Comparison of ENCODE assay signal across 19 mouse cellular contexts in genomic region chrX:143082732-143083131, GRCm38 (mm10). TPM values are rescaled to one million over a fixed set of nuclear protein-coding genes. Genes with fewer than 3 reads are reported as not detected.
DNase-seq lines count a peak whose midpoint lies in the region; ATAC-seq and TF ChIP-seq lines count a peak whose summit lies in the region.
"Had no signal": no experiment of that assay in that cellular context is flagged by ENCODE, and none has a peak within 500 bp of the region (broad histone marks: within the 10 kb centered on the region; RNA-seq: fewer than 3 reads in every experiment).

No protein-coding gene starts in this region.

- no peak for DNase-seq in kidney, adult 11 months
- no peak for DNase-seq in lung, postnatal 14 days
- DNase-seq in cerebellum, adult 2 months, result peak; percentile 35 to 45
- peak; percentile 37 to 47 for DNase-seq in cerebellum, postnatal 36 days
- DNase-seq in spleen, adult 12 weeks (ENCODE audit: low spot score), result no peak
- DNase-seq: adrenal gland, postnatal 25 days; gastrocnemius, postnatal 36 days; kidney, adult 2 months; retina, postnatal 1 day; thymus, adult 2 months had no signal

- H3K27ac ChIP-seq in kidney, embryonic 15.5 days, result no peak overlapping the region
- no peak overlapping the region for H3K27ac ChIP-seq in lung, embryonic 16.5 days (ENCODE audit: low read length)
- H3K27ac ChIP-seq in cerebellum, adult 2 months (ENCODE audit: insufficient read depth, low read length), result no peak overlapping the region
- H3K27ac ChIP-seq: embryonic facial prominence, embryonic 12.5 days; heart, embryonic 15.5 days; limb, embryonic 15.5 days; midbrain, embryonic 15.5 days had no signal

- H3K4me2 ChIP-seq in kidney, embryonic 15.5 days, result no peak overlapping the region
- no peak overlapping the region for H3K4me2 ChIP-seq in lung, embryonic 16.5 days (ENCODE audit: low read depth, low read length)
- H3K4me2 ChIP-seq: embryonic facial prominence, embryonic 12.5 days; heart, embryonic 15.5 days; limb, embryonic 15.5 days; midbrain, embryonic 15.5 days had no signal

- H3K4me3 ChIP-seq in kidney, embryonic 15.5 days (replicated peaks), result no peak overlapping the region
- no peak overlapping the region for H3K4me3 ChIP-seq in lung, embryonic 16.5 days (ENCODE audit: low read length)
- no peak overlapping the region for H3K4me3 ChIP-seq in cerebellum, adult 2 months (replicated peaks; ENCODE audit: insufficient read depth, low read depth, low read length)
- H3K4me3 ChIP-seq: embryonic facial prominence, embryonic 12.5 days; erythroblast, embryonic 14.5 days; heart, embryonic 15.5 days; limb, embryonic 15.5 days; midbrain, embryonic 15.5 days had no signal

- H3K9ac ChIP-seq in kidney, embryonic 15.5 days, result no peak overlapping the region
- H3K9ac ChIP-seq in lung, embryonic 16.5 days (ENCODE audit: low read length), result no peak overlapping the region
- H3K9ac ChIP-seq: embryonic facial prominence, embryonic 12.5 days; heart, embryonic 15.5 days; limb, embryonic 15.5 days; midbrain, embryonic 15.5 days had no signal

- no peaks in the 10 kb centered on the region for H3K9me3 ChIP-seq in kidney, embryonic 15.5 days (replicated peaks)
- no peaks in the 10 kb centered on the region for H3K9me3 ChIP-seq in lung, embryonic 16.5 days (ENCODE audit: control insufficient read depth, low read length)
- H3K9me3 ChIP-seq: embryonic facial prominence, embryonic 12.5 days; heart, embryonic 15.5 days; limb, embryonic 15.5 days; midbrain, embryonic 15.5 days had no signal

- no peak for TF ChIP-seq CTCF in cerebellum, adult 2 months (IDR thresholded peaks at IDR 0.05; ENCODE audit: borderline replicate concordance, insufficient read depth, low read depth, low read length)

- no peaks in the 10 kb centered on the region for H3K4me1 ChIP-seq in kidney, embryonic 15.5 days
- H3K4me1 ChIP-seq in lung, embryonic 16.5 days (replicated peaks; ENCODE audit: control insufficient read depth, insufficient read depth, low read length), result peaks cover 6% of the 10 kb centered on the region; the same call in 1 of the 2 replicates
- H3K4me1 ChIP-seq in cerebellum, adult 2 months (ENCODE audit: control insufficient read depth, insufficient read depth, low read length), result no peaks in the 10 kb centered on the region
- H3K4me1 ChIP-seq: embryonic facial prominence, embryonic 12.5 days; midbrain, embryonic 15.5 days had no signal

- no peaks in the 10 kb centered on the region for H3K36me3 ChIP-seq in kidney, embryonic 15.5 days
- no peaks in the 10 kb centered on the region for H3K36me3 ChIP-seq in lung, embryonic 16.5 days (ENCODE audit: control insufficient read depth, insufficient read depth, low read length)
- H3K36me3 ChIP-seq: embryonic facial prominence, embryonic 12.5 days; heart, embryonic 15.5 days; limb, embryonic 15.5 days; midbrain, embryonic 15.5 days had no signal

- peaks cover 76% of the 10 kb centered on the region for H3K27me3 ChIP-seq in kidney, embryonic 15.5 days
- no peaks in the 10 kb centered on the region; the same call in none of the 2 replicates for H3K27me3 ChIP-seq in lung, embryonic 16.5 days (ENCODE audit: control insufficient read depth, insufficient read depth, low read depth, low read length)
- H3K27me3 ChIP-seq in cerebellum, adult 2 months (ENCODE audit: control insufficient read depth, insufficient read depth, low read length), result no peaks in the 10 kb centered on the region
- H3K27me3 ChIP-seq: CH12.LX; heart, embryonic 15.5 days had no signal

- no peak for TF ChIP-seq POLR2A in cerebellum, adult 2 months (IDR thresholded peaks at IDR 0.05; ENCODE audit: borderline replicate concordance, insufficient read depth, low read length)

- 53% methylated on average over 1 of the region's 1 CpGs for WGBS in kidney, embryonic 15.5 days
- 9% methylated on average over 1 of the region's 1 CpGs for WGBS in lung, embryonic 16.5 days
- WGBS in cerebellum, adult 2 months, result 50% methylated on average over 1 of the region's 1 CpGs

- peak; percentile 61 for ATAC-seq in kidney, embryonic 15.5 days (replicated peaks; ENCODE audit: low FRiP score)
- ATAC-seq in lung, embryonic 16.5 days (ENCODE audit: low read depth), result peak; percentile 30; the same call in 1 of the 2 replicates
- ATAC-seq: forebrain, embryonic 14.5 days; midbrain, embryonic 15.5 days had no signal

RNA-seq across cellular contexts. Expression of gene Rtl9, which starts 16.7 kb away (rescaled TPM):
- 0.10 and 0.12 TPM in 2 replicates for polyA plus RNA-seq in kidney, embryonic 15.5 days (2015; fragmentation: Nextera tagmentation; extraction: Ambion mirVana)
- polyA plus RNA-seq in lung, embryonic 16.5 days (2015; fragmentation: Nextera tagmentation; extraction: Ambion mirVana), result 0.21 and 0.34 TPM in 2 replicates
- polyA plus RNA-seq in cerebellum, adult 2 months (2012; rRNA removed), result 1.0 and 1.3 TPM in 2 replicates
- polyA plus RNA-seq: erythroblast, embryonic 14.5 days had no signal

Comparison
In these comparisons a context has a peak if more than half of its experiments do, and no peak if none do; other contexts are left out.
1. DNase-seq: peak in cerebellum, adult 2 months (2 of 2) and cerebellum, postnatal 36 days (2 of 2); none in kidney, adult 11 months (single experiment), lung, postnatal 14 days (single experiment) and spleen, adult 12 weeks (single experiment).